10 mouse cellular contexts compared by ENCODE assay signal in the genomic region with DNA sequence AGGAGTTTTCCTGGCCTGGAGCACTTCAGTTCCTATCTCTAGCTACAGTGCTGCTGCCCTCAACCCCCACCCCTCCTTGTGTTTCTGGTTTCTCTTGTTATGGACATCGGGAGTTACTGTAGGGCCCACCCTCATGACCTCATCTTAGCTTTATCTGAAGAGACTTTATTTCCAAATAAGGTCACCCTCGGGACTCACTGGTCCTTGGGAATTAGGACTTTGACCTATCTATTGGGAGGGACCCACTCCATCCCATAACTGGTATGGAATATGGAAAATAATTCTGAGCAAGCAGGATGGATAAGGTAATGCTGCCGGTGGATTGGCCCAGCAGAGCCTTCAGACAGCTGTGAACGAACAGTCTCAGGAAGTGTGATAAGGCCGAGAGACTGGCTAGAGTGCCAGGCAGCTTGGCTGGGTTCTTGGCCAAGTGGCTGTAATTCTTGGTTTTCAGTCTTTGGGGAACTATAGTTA. TPM values are rescaled to one million over a fixed set of nuclear protein-coding genes. Genes with fewer than 3 reads are reported as not detected.
A peak's percentile ranks its signal among the peaks of the same experiment; 100 is the strongest.
DNase-seq lines count a peak whose midpoint lies in the region; ATAC-seq lines count a peak whose summit lies in the region.
"Had no signal": no experiment of that assay in that cellular context is flagged by ENCODE, and none has a peak within 500 bp of the region (broad histone marks: within the 10 kb centered on the region; RNA-seq: fewer than 3 reads in every experiment).

No protein-coding gene starts in this region.

- H3K9me3 ChIP-seq in kidney, embryonic 15.5 days (replicated peaks), result no peaks in the 10 kb centered on the region
- H3K9me3 ChIP-seq in heart, embryonic 13.5 days, result no peaks in the 10 kb centered on the region
- H3K9me3 ChIP-seq in liver, embryonic 12.5 days (replicated peaks), result no peaks in the 10 kb centered on the region
- no peaks in the 10 kb centered on the region for H3K9me3 ChIP-seq in stomach, embryonic 15.5 days
- H3K9me3 ChIP-seq in forebrain, embryonic 10.5 days, result no peaks in the 10 kb centered on the region; the same call in 1 of the 2 replicates

- no peak for ATAC-seq in kidney, embryonic 15.5 days (replicated peaks; ENCODE audit: low FRiP score)
- ATAC-seq in heart, embryonic 13.5 days (ENCODE audit: extremely low read depth, insufficient number of reproducible peaks, low FRiP score, low TSS enrichment), result peak; percentile 59
- peak; percentile 42; the same call in 1 of the 2 replicates for ATAC-seq in liver, embryonic 12.5 days
- peak; percentile 44 for ATAC-seq in stomach, embryonic 15.5 days (ENCODE audit: insufficient read depth, low FRiP score, low read depth)
- ATAC-seq: hindbrain, embryonic 16.5 days had no signal

- 0 out of 2 replicates have a peak overlapping the region, but pooled peaks have one; percentile 18 for H3K27ac ChIP-seq in kidney, embryonic 15.5 days
- H3K27ac ChIP-seq in heart, embryonic 13.5 days (replicated peaks), result peak overlapping the region; percentile 92
- peak overlapping the region; percentile 85 for H3K27ac ChIP-seq in liver, embryonic 12.5 days
- H3K27ac ChIP-seq in stomach, embryonic 15.5 days, result no peak overlapping the region
- H3K27ac ChIP-seq in forebrain, embryonic 10.5 days, result no peak overlapping the region

- H3K4me1 ChIP-seq in kidney, embryonic 15.5 days, result peaks cover 42% of the 10 kb centered on the region
- peaks cover 73% of the 10 kb centered on the region for H3K4me1 ChIP-seq in heart, embryonic 13.5 days
- H3K4me1 ChIP-seq in liver, embryonic 12.5 days, result peaks cover 79% of the 10 kb centered on the region
- H3K4me1 ChIP-seq in stomach, embryonic 15.5 days, result peaks cover 18% of the 10 kb centered on the region
- H3K4me1 ChIP-seq in forebrain, embryonic 10.5 days, result peaks cover 7% of the 10 kb centered on the region; the same call in 1 of the 2 replicates

- WGBS in kidney, embryonic 15.5 days, result 47% methylated on average over 5 of the region's 5 CpGs
- 8% methylated on average over 5 of the region's 5 CpGs for WGBS in heart, embryonic 13.5 days
- 5% methylated on average over 5 of the region's 5 CpGs for WGBS in liver, embryonic 12.5 days (ENCODE audit: insufficient replicate concordance)
- 39% methylated on average over 5 of the region's 5 CpGs for WGBS in stomach, embryonic 15.5 days
- WGBS in forebrain, embryonic 10.5 days, result 89% methylated on average over 5 of the region's 5 CpGs

- H3K4me2 ChIP-seq in kidney, embryonic 15.5 days, result no peak overlapping the region
- peak overlapping the region; percentile 53 for H3K4me2 ChIP-seq in heart, embryonic 13.5 days
- peak overlapping the region; percentile 59 for H3K4me2 ChIP-seq in liver, embryonic 12.5 days
- no peak overlapping the region for H3K4me2 ChIP-seq in stomach, embryonic 15.5 days
- H3K4me2 ChIP-seq: midbrain, embryonic 11.5 days had no signal

- no peak overlapping the region for H3K4me3 ChIP-seq in kidney, embryonic 15.5 days (replicated peaks)
- no peak overlapping the region for H3K4me3 ChIP-seq in heart, embryonic 13.5 days
- no peak overlapping the region for H3K4me3 ChIP-seq in liver, embryonic 12.5 days
- H3K4me3 ChIP-seq in stomach, embryonic 15.5 days (replicated peaks), result no peak overlapping the region
- no peak overlapping the region for H3K4me3 ChIP-seq in forebrain, embryonic 10.5 days

- no peak overlapping the region for H3K9ac ChIP-seq in kidney, embryonic 15.5 days
- peak overlapping the region; percentile 71 for H3K9ac ChIP-seq in heart, embryonic 13.5 days
- peak overlapping the region; percentile 59 for H3K9ac ChIP-seq in liver, embryonic 12.5 days
- no peak overlapping the region for H3K9ac ChIP-seq in stomach, embryonic 15.5 days

- H3K27me3 ChIP-seq in kidney, embryonic 15.5 days, result no peaks in the 10 kb centered on the region
- H3K27me3 ChIP-seq in heart, embryonic 13.5 days (replicated peaks), result no peaks in the 10 kb centered on the region
- no peaks in the 10 kb centered on the region for H3K27me3 ChIP-seq in liver, embryonic 12.5 days (replicated peaks)
- no peaks in the 10 kb centered on the region for H3K27me3 ChIP-seq in stomach, embryonic 15.5 days (replicated peaks)
- no peaks in the 10 kb centered on the region for H3K27me3 ChIP-seq in forebrain, embryonic 10.5 days (ENCODE audit: poor library complexity, severe bottlenecking)

- H3K36me3 ChIP-seq in kidney, embryonic 15.5 days, result no peaks in the 10 kb centered on the region
- peaks cover 9% of the 10 kb centered on the region for H3K36me3 ChIP-seq in heart, embryonic 13.5 days
- peaks cover 9% of the 10 kb centered on the region; the same call in 1 of the 2 replicates for H3K36me3 ChIP-seq in liver, embryonic 12.5 days
- H3K36me3 ChIP-seq in stomach, embryonic 15.5 days, result no peaks in the 10 kb centered on the region
- H3K36me3 ChIP-seq in forebrain, embryonic 10.5 days (replicated peaks), result peaks cover 37% of the 10 kb centered on the region

- no peak for DNase-seq in kidney, adult 9 months
- DNase-seq in spleen, postnatal 4 days (ENCODE audit: low spot score in 2 of 2), result no peak
- no peak for DNase-seq in gastrocnemius, adult 8-10 months (ENCODE audit: low spot score in 2 of 2)
- DNase-seq in forebrain, embryonic 10.5 days (ENCODE audit: extremely low spot score, low spot score), result no peak

RNA-seq across cellular contexts. Expression of a gene that starts 35.2 kb away (rescaled TPM):
- 22.5 and 22.9 TPM in 2 replicates for polyA plus RNA-seq in kidney, embryonic 15.5 days (2015; fragmentation: Nextera tagmentation; extraction: Ambion mirVana)
- 12.5 and 12.9 TPM in 2 replicates for polyA plus RNA-seq in heart, embryonic 13.5 days (2015; fragmentation: Nextera tagmentation; extraction: Ambion mirVana)
- polyA plus RNA-seq in liver, embryonic 12.5 days (2016; fragmentation: Nextera tagmentation; extraction: Ambion mirVana), result 9.5 and 10.2 TPM in 2 replicates
- polyA plus RNA-seq in stomach, embryonic 15.5 days (2015; fragmentation: Nextera tagmentation; extraction: Ambion mirVana), result 13.7 and 15.9 TPM in 2 replicates
- total RNA-seq in gastrocnemius, adult 8-10 months (2022), result 100 to 1,000 TPM; 102 to 119 (median 108) TPM
- 16.5 and 19.8 TPM in 2 replicates for polyA plus RNA-seq in forebrain, embryonic 10.5 days (2016; fragmentation: Nextera tagmentation; extraction: Ambion mirVana)

Comparison
In these comparisons a context has a peak if more than half of its experiments do, and no peak if none do; other contexts are left out.
1. H3K27ac ChIP-seq: peak in kidney, embryonic 15.5 days (single experiment), heart, embryonic 13.5 days (single experiment) and liver, embryonic 12.5 days (single experiment); none in stomach, embryonic 15.5 days (single experiment) and forebrain, embryonic 10.5 days (single experiment).
2. H3K4me2 ChIP-seq: peak in heart, embryonic 13.5 days (single experiment) and liver, embryonic 12.5 days (single experiment); none in kidney, embryonic 15.5 days (single experiment) and stomach, embryonic 15.5 days (single experiment).
3. H3K9ac ChIP-seq: peak in heart, embryonic 13.5 days (single experiment) and liver, embryonic 12.5 days (single experiment); none in kidney, embryonic 15.5 days (single experiment) and stomach, embryonic 15.5 days (single experiment).